Mouse (Mus musculus): ENCODE data around the gene Cdk5rap1.

- TF ChIP-seq CTCF (IDR thresholded peaks at IDR 0.05; ENCODE audit: borderline replicate concordance, control insufficient read depth, extremely low read depth, insufficient read depth, low read length, poor library complexity) = no peak
- no peak for TF ChIP-seq POLR2A (IDR thresholded peaks at IDR 0.05; ENCODE audit: control insufficient read depth, extremely low read depth, insufficient read depth, low read length, poor library complexity)
Measured at GRCm38 (mm10) chr2:154338161-154338560, 34.6 kb downstream of the Cdk5rap1 start.
